Mouse (Mus musculus) kidney, adult 2 months (tissue): Measurements from ENCODE around the gene 1700006A11Rik.
"Not testable (repeated sequence)": the region's sequence is repeated elsewhere in the genome, so short reads cannot be mapped to it uniquely, and the experiment has no call there.

ENCODE experiments used
- CTCF ChIP-seq: fragments of 200-500 bp; conservative IDR thresholded peaks from 2 replicates; pipeline ENCODE4 v1.5.1; 2011; ENCODE audit warnings: low read depth, mild to moderate bottlenecking, control low read depth, low read length, moderate library complexity, mixed read lengths; ENCODE audit not compliant: insufficient read depth, insufficient read length
- POLR2A ChIP-seq: fragments of 200-500 bp; IDR thresholded peaks from one replicate; pipeline ENCODE4 v1.6.1; 2011; ENCODE audit warnings: low read depth, low read length, control low read depth

GRCm38 (mm10) chr3:124385377-124385776 lies 40.5 kb downstream of the 1700006A11Rik start:
- not testable (repeated sequence) for TF ChIP-seq POLR2A, CTCF
